Mouse (Mus musculus) spleen, adult 2 months (tissue): Measurements from ENCODE around the gene Cstf2t.

Experiments used
- CTCF ChIP-seq: fragments of 200-500 bp; IDR thresholded peaks from 2 replicates; pipeline ENCODE4 v1.5.1; 2011; ENCODE audit warnings: mild to moderate bottlenecking, inconsistent platforms; ENCODE audit not compliant: insufficient read depth, insufficient read length, insufficient replicate concordance; ENCODE audit errors: extremely low read depth
- POLR2A ChIP-seq: fragments of 200-500 bp; IDR thresholded peaks from 2 replicates; pipeline ENCODE4 v1.6.1; 2011; ENCODE audit warnings: low read depth, low read length, inconsistent platforms

DNA sequence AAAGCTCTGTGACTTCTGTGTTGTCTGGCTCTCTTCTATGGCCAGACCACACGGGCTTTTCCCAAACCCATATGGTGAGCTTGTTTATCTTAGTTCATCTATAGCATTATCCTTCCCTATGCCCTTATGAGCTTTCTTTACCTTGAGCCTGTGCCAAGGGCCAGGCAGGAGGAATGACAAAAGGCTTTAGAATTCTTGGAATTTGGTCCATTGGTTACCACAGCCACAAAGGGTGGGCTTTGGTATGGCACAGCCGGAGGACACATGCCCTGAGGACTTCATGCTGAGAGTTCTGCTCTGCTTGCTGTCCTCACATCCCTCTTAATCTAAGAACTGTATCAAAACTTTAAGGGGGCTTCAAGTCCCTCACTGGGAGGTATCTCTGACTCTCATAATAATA lies 53.7 kb downstream of the Cstf2t start:
- no peak for TF ChIP-seq POLR2A
- no peak for TF ChIP-seq CTCF
